Mouse (Mus musculus) hindbrain, embryonic 11.5 days (tissue): Measurements from ENCODE around the gene Vhl. TPM values are rescaled to one million over a fixed set of nuclear protein-coding genes. Genes with fewer than 3 reads are reported as not detected.

Experiments used
- ATAC-seq: fragments of 200-750 bp; cut with Nextera tagmentation; 2 replicates; pipeline ENCODE4 v1.8.0; 2017; ENCODE audit warnings: mild to moderate bottlenecking, moderate TSS enrichment, moderate library complexity; ENCODE audit not compliant: low FRiP score
- DNase-seq: peaks from one replicate; pipeline ENCODE4 v3.0.0-alpha.2; 2015; ENCODE audit warnings: low spot score
- H3K27ac ChIP-seq: fragments of 300-500 bp; sonication (generic); 2 replicates; pipeline ENCODE4 v1.5.1; 2014; ENCODE audit warnings: mild to moderate bottlenecking, low read depth, low read length
- H3K27me3 ChIP-seq: fragments of 300-500 bp; sonication (generic); 2 replicates; pipeline ENCODE4 v1.6.1; 2014; ENCODE audit warnings: mild to moderate bottlenecking, low read length, moderate library complexity, mixed read lengths; ENCODE audit not compliant: control insufficient read depth, insufficient read depth
- H3K36me3 ChIP-seq: fragments of 300-500 bp; sonication (generic); 2 replicates; pipeline ENCODE4 v1.6.1; 2014; ENCODE audit warnings: mild to moderate bottlenecking, low read length, moderate library complexity, mixed read lengths; ENCODE audit not compliant: control insufficient read depth, insufficient read depth
- H3K4me1 ChIP-seq: fragments of 300-500 bp; sonication (generic); replicated peaks from 2 replicates; pipeline ENCODE4 v1.6.1; 2014; ENCODE audit warnings: low read length, mixed read lengths; ENCODE audit not compliant: control insufficient read depth, insufficient read depth
- H3K4me2 ChIP-seq: fragments of 300-500 bp; sonication (generic); replicated peaks from 2 replicates; pipeline ENCODE4 v1.6.1; 2014; ENCODE audit warnings: mild to moderate bottlenecking, low read depth, low read length
- H3K4me3 ChIP-seq: fragments of 300-500 bp; sonication (generic); 2 replicates; pipeline ENCODE4 v1.5.1; 2014; ENCODE audit warnings: low read depth, low read length
- H3K9ac ChIP-seq: fragments of 300-500 bp; sonication (generic); 2 replicates; pipeline ENCODE4 v1.6.1; 2014; ENCODE audit warnings: low read depth, low read length
- H3K9me3 ChIP-seq: fragments of 300-500 bp; sonication (generic); 2 replicates; pipeline ENCODE4 v1.6.1; 2016; ENCODE audit warnings: low read length; ENCODE audit not compliant: control insufficient read depth
- WGBS: fragments of 180-500 bp; shearing (Covaris S2); extraction: QIAGEN DNeasy Blood & Tissue Kit; methylation state at CpG from one replicate; pipeline ENCODE4 v1.1.7; 2014; 5-methylcytosine and 5-hydroxymethylcytosine counted together
- polyA plus RNA-seq: library from polyadenylated mRNA; unstranded; fragments of >200 nt; fragmentation: Nextera tagmentation; extraction: Ambion mirVana; gene quantifications from 2 replicates; pipeline ENCODE4 v1.2.1, GENCODE M21; 2014

Gene Vhl
- polyA plus RNA-seq, 1 experiment from 2014 or later = 63.0 TPM

DNA sequence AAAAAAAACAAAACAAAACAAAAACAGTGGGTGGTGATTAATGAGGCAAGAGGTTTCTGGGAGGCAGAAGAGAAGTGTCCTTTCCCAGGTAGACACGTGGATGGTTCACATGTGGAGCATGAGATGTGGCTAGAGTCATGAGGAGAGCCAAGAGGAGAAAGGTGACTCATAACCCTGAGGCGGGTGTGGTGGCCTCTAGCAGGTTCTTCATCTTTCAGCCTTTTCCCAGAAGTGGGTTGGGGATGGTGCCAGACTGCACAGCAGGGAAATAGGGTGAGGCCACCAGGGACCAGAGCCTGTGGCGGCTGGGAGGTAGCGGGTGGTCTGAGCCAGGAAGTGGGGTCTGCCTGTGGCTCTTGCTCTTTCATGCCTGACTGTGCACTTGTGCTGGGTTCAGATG is 51.5 kb downstream of the Vhl start:
- Histone ChIP-seq H3K36me3 (no peaks in the 10 kb centered on the region), H3K9ac (no peak overlapping the region), H3K9me3 (no peaks in the 10 kb centered on the region), H3K4me2 (no peak overlapping the region), H3K4me3 (no peak overlapping the region), H3K27ac (no peak overlapping the region), H3K27me3 (no peaks in the 10 kb centered on the region), H3K4me1 (no peaks in the 10 kb centered on the region)
- 79% methylated on average over 4 of the region's 4 CpGs for WGBS
- no peak for DNase-seq
- no peak for ATAC-seq

DNA sequence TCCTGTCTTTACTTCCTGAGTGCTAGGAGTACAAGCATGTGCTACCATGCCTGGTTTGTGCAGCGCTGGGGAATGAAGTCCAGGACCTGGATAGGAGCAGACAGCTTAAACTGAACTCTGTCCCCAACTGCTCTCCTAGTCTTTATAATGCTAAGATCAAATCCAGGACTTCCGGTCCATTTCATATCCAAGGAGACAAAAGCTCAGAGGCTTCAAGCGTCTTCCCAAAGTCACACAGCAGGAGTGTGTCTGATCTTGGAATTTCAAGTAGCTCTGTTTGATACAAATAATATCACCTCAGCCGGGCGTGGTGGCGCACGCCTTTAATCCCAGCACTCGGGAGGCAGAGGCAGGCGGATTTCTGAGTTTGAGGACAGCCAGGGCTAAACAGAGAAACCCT is 52.2 kb downstream of the Vhl start:
- H3K4me1 ChIP-seq = no peaks in the 10 kb centered on the region
- H3K4me2 ChIP-seq = no peak overlapping the region
- H3K36me3 ChIP-seq = no peaks in the 10 kb centered on the region
- H3K9ac ChIP-seq = no peak overlapping the region
- H3K27me3 ChIP-seq = no peaks in the 10 kb centered on the region
- WGBS = 90% methylated on average over 9 of the region's 9 CpGs
- no peak overlapping the region for H3K4me3 ChIP-seq
- no peaks in the 10 kb centered on the region for H3K9me3 ChIP-seq
- DNase-seq (no peak), ATAC-seq (no peak)
- H3K27ac ChIP-seq = no peak overlapping the region

DNA sequence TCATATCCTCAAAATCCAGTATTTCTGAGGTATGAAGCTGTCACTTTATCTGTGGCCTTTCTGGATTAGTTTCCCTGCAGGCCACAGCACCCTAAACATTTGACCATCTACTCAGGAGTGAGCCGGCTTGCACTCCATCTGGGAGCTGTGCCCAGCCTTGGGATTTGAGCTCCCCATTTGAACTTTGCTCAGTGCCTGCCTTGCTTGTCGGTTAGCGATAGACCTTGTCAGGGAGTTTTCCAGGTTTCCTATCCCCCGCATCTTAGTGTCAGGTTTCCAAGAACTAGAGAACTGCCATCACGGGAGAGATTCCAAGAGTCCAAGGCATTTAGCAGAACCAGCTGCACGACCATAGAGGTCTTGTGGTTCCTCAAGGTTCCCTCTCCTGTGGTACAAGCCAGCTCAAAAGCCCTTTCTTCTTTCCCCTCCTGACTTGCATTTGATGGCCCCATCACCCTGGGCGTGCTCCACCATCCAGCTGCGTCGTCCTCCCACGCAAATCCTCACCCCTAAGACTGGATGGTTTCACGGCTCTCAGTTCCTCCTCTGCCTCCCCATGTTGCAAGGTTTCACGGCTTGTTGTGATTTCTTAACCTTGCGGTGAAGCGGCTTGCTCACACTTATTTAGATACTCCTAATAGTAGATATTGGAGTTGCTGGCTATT is 53.4 kb downstream of the Vhl start:
- H3K4me2 ChIP-seq = no peak overlapping the region
- H3K4me3 ChIP-seq = no peak overlapping the region
- no peaks in the 10 kb centered on the region for H3K4me1 ChIP-seq
- no peak overlapping the region for H3K27ac ChIP-seq
- no peaks in the 10 kb centered on the region for H3K27me3 ChIP-seq
- ATAC-seq (no peak), DNase-seq (no peak)
- WGBS = 75% methylated on average over 14 of the region's 14 CpGs
- no peaks in the 10 kb centered on the region for H3K36me3 ChIP-seq
- H3K9me3 ChIP-seq = no peaks in the 10 kb centered on the region
- no peak overlapping the region for H3K9ac ChIP-seq

GRCm38 (mm10) chr6:113678246-113679012 is 54.7 kb downstream of the Vhl start:
- Histone ChIP-seq H3K27ac (no peak overlapping the region), H3K9ac (no peak overlapping the region), H3K9me3 (no peaks in the 10 kb centered on the region), H3K4me1 (no peaks in the 10 kb centered on the region), H3K4me2 (no peak overlapping the region), H3K36me3 (no peaks in the 10 kb centered on the region), H3K27me3 (no peaks in the 10 kb centered on the region), H3K4me3 (no peak overlapping the region)
- DNase-seq (no peak), ATAC-seq (no peak)
- WGBS = 77% methylated on average over 14 of the region's 14 CpGs

DNA sequence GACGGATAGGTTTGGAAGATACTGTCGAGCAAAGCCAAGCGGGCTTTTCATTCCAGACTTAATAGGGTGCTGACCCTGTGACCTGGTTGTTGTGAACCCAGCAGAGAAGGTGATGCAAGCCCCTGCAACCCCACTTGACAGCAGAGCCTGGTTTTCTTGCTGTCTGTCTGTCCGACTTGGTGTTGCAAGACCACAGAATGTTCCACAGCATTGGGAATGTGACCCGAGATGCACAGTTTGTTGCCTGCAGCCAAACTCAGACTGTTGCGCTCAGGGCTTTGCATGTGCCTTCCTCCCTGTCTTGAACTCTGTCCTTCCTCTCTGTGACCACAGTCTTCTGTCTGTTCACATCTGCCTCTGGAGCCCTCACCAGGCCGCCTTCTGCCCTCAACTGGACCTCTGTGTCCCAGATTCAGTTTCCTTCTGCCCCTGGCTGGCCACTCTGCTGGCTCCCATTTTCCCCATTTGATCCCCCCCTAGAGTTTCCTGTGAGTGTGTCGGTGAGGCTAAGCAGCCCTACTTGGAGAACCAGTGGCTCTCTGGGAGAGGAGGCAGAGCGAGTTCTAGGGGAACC is 56.3 kb downstream of the Vhl start:
- no peak overlapping the region for H3K9ac ChIP-seq
- no peaks in the 10 kb centered on the region for H3K9me3 ChIP-seq
- no peak overlapping the region for H3K4me2 ChIP-seq
- no peaks in the 10 kb centered on the region for H3K27me3 ChIP-seq
- H3K27ac ChIP-seq = no peak overlapping the region
- DNase-seq (no peak), ATAC-seq (no peak)
- 84% methylated on average over 9 of the region's 9 CpGs for WGBS
- H3K4me3 ChIP-seq = no peak overlapping the region
- no peaks in the 10 kb centered on the region for H3K4me1 ChIP-seq
- no peaks in the 10 kb centered on the region for H3K36me3 ChIP-seq

Other genes starting within 250 kb of the Vhl start
- 56.3 and 60.2 TPM in 2 replicates for gene Tada3, start 246.1 kb upstream of the Vhl start, polyA plus RNA-seq
- gene Arpc4, start 245.8 kb upstream of the Vhl start, polyA plus RNA-seq = 208 and 210 TPM in 2 replicates
- gene Ttll3, start 234.7 kb upstream of the Vhl start, polyA plus RNA-seq = 4.1 and 4.2 TPM in 2 replicates
- 23.0 and 26.3 TPM in 2 replicates for gene Rpusd3, start 204.6 kb upstream of the Vhl start, polyA plus RNA-seq
- gene Cidec, start 188.2 kb upstream of the Vhl start, polyA plus RNA-seq = not detected in 2 replicates
- gene Jagn1, start 181.4 kb upstream of the Vhl start, polyA plus RNA-seq = 75.1 and 79.7 TPM in 2 replicates
- 0.77 and 0.88 TPM in 2 replicates for gene Il17re, start 165.5 kb upstream of the Vhl start, polyA plus RNA-seq
- 2.7 and 3.2 TPM in 2 replicates for gene Il17rc, start 152.5 kb upstream of the Vhl start, polyA plus RNA-seq
- gene Creld1, start 140.7 kb upstream of the Vhl start, polyA plus RNA-seq = 29.6 and 32.6 TPM in 2 replicates
- gene Prrt3, start 122.0 kb upstream of the Vhl start, polyA plus RNA-seq = 0.73 and 0.77 TPM in 2 replicates
- gene Emc3, start 92.3 kb upstream of the Vhl start, polyA plus RNA-seq = 90.5 and 90.7 TPM in 2 replicates
- 10.8 and 14.3 TPM in 2 replicates for gene Fancd2, start 92.3 kb upstream of the Vhl start, polyA plus RNA-seq
- 0.45 TPM in 1 of 2 replicates, not detected in the other for gene Fancd2os, start 23.2 kb upstream of the Vhl start, polyA plus RNA-seq
- gene Brk1, start 19.2 kb upstream of the Vhl start, polyA plus RNA-seq = 221 and 224 TPM in 2 replicates
- gene Irak2, start 14.5 kb downstream of the Vhl start, polyA plus RNA-seq = 1.6 and 1.9 TPM in 2 replicates
- 1.1 and 1.2 TPM in 2 replicates for gene Tatdn2, start 73.1 kb downstream of the Vhl start, polyA plus RNA-seq
- 0.46 and 0.51 TPM in 2 replicates for gene Ghrl, start 95.9 kb downstream of the Vhl start, polyA plus RNA-seq
- gene Sec13, start 116.8 kb downstream of the Vhl start, polyA plus RNA-seq = 273 and 287 TPM in 2 replicates